Mouse (Mus musculus): ENCODE data around the gene Olfr340.
"Not testable (repeated sequence)": the region's sequence is repeated elsewhere in the genome, so short reads cannot be mapped to it uniquely, and the experiment has no call there.

The Olfr340 gene

GRCm38 (mm10) chr2:36452287-36452686, at the start of gene Olfr340:
Gene Olfr340, plus strand, starts transcription at chr2:36452587.
- in situ Hi-C loops (cut with MboI; ENCODE audit: unreplicated experiment in 2 of 2): no loop called here

DNA sequence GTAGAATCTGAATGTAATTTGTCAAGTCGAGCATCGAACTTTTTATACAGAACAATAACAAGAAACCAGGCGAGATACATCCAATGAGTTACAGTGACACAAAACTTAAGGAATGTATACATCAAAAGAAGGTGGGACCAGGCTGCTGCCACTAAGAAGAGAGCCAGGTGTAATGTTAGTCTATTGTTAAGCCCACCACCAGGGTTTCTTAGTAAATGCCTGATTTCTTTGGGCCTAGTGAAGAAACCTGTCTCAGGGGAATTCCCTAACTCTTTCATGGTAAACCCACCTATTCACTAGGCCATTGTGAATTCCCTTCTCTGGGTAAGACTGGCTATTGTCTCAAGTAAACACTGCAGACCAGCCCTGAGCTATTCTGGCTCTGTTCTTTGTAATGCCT, 37.2 kb upstream of the Olfr340 start:
- in situ Hi-C loops (cut with MboI; ENCODE audit: unreplicated experiment in 2 of 2): not testable (repeated sequence)

DNA sequence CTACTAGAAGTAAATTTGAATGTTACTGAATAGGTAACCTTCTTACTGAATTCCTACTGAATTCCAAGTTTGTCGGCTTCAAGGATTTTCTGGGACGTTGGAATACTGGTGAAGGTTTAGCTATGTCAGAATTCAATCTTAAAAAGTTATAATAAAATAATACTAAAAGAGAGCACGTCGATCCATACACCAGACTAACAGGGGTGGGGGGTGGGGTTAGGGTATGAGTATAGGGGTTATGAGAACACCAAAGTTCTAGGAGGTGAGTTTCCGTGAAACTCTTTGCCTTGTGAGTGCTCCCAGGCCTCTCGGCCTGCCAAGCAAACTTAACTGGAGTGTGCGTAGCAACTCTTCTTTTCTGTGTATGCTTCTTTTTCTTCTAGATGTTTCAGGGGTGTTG, 36.8 kb upstream of the Olfr340 start:
- in situ Hi-C loops (cut with MboI; ENCODE audit: unreplicated experiment in 2 of 2): not testable (repeated sequence)

GRCm38 (mm10) chr2:36418647-36419046, 33.7 kb upstream of the Olfr340 start, which contains the start of gene Olfr339:
Gene Olfr339, plus strand, starts transcription at chr2:36418947.
- in situ Hi-C loops (cut with MboI; ENCODE audit: unreplicated experiment in 2 of 2): no loop called here

- in situ Hi-C loops (cut with MboI; ENCODE audit: unreplicated experiment in 2 of 2): no loop called here
These were observed 21.2 kb downstream of the Olfr340 start for GRCm38 (mm10) chr2:36473634-36474033.

DNA sequence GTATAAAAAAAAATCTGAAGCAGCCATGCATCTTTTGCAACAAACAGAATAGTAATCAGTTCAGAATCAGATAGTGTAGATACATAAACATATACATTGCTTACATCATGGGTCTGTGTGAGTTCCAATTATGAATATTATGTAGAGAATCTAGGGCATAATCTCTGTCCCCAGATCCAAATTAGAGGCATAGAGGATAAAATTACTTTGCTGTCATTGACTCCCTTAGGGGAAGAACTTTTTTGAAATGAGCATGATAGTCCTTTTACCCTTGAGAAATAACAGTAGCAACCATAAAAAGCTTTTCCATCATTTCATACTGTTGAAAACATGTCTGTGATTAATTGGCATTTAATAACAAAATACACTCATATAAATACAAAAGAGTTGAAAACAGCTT, 30.0 kb downstream of the Olfr340 start, which contains the start of gene Olfr341:
Gene Olfr341, minus strand, starts transcription at position 101 of the 400 bp plus-strand sequence.
- in situ Hi-C loops (cut with MboI; ENCODE audit: unreplicated experiment in 2 of 2): no loop called here

Data from v-Abl transformed pro-B cells (cell line).